Mouse (Mus musculus) thymus, adult 2 months (tissue): Measurements from ENCODE around the gene Cracr2a. TPM values are rescaled to one million over a fixed set of nuclear protein-coding genes. Genes with fewer than 3 reads are reported as not detected.

ENCODE experiments used
- DNase-seq: peaks from one replicate; pipeline ENCODE4 v3.0.0; 2021
- H3K27ac ChIP-seq: fragments of 200-500 bp; 2 replicates; pipeline ENCODE4 v1.5.1; 2012; ENCODE audit warnings: low read length, control low read depth; ENCODE audit not compliant: control insufficient read depth, insufficient read depth
- H3K27me3 ChIP-seq: fragments of 200-500 bp; 2 replicates; pipeline ENCODE4 v1.6.1; 2012; ENCODE audit warnings: mild to moderate bottlenecking, low read length, moderate library complexity, mixed read lengths; ENCODE audit not compliant: control insufficient read depth, insufficient read depth
- H3K36me3 ChIP-seq: fragments of 200-500 bp; 2 replicates; pipeline ENCODE4 v1.6.1; 2012; ENCODE audit warnings: mild to moderate bottlenecking, low read length, moderate library complexity; ENCODE audit not compliant: control insufficient read depth, insufficient read depth
- H3K4me1 ChIP-seq: fragments of 200-500 bp; replicated peaks from 2 replicates; pipeline ENCODE4 v1.6.1; 2012; ENCODE audit warnings: low read length; ENCODE audit not compliant: control insufficient read depth, insufficient read depth
- H3K4me3 ChIP-seq: fragments of 200-500 bp; 2 replicates; pipeline ENCODE4 v1.5.1; 2012; ENCODE audit warnings: mild to moderate bottlenecking, low read length, control low read depth, moderate library complexity; ENCODE audit not compliant: control insufficient read depth, insufficient read depth
- CTCF ChIP-seq: fragments of 200-500 bp; IDR thresholded peaks from 2 replicates; pipeline ENCODE4 v1.5.1; 2012; ENCODE audit warnings: mild to moderate bottlenecking, control low read depth, low read length, moderate library complexity, borderline replicate concordance; ENCODE audit not compliant: control insufficient read depth, poor library complexity, insufficient read depth; ENCODE audit errors: extremely low read depth
- POLR2A ChIP-seq: fragments of 200-500 bp; IDR thresholded peaks from 2 replicates; pipeline ENCODE4 v1.6.1; 2012; ENCODE audit warnings: mild to moderate bottlenecking, low read length, control low read depth, moderate library complexity; ENCODE audit not compliant: control insufficient read depth, poor library complexity, insufficient read depth; ENCODE audit errors: extremely low read depth
- WGBS: fragments of 180-500 bp; shearing (Covaris S2); methylation state at CpG from one replicate; pipeline ENCODE4 v1.1.7; 2018; 5-methylcytosine and 5-hydroxymethylcytosine counted together
- polyA plus RNA-seq: library from polyadenylated mRNA; depleted of rRNA; stranded (reverse); fragments of >200 nt; gene quantifications from 2 replicates; pipeline ENCODE4 v1.2.3, GENCODE M21; 2012

Cracr2a gene
- polyA plus RNA-seq, 1 experiment: 6.2 TPM

DNA sequence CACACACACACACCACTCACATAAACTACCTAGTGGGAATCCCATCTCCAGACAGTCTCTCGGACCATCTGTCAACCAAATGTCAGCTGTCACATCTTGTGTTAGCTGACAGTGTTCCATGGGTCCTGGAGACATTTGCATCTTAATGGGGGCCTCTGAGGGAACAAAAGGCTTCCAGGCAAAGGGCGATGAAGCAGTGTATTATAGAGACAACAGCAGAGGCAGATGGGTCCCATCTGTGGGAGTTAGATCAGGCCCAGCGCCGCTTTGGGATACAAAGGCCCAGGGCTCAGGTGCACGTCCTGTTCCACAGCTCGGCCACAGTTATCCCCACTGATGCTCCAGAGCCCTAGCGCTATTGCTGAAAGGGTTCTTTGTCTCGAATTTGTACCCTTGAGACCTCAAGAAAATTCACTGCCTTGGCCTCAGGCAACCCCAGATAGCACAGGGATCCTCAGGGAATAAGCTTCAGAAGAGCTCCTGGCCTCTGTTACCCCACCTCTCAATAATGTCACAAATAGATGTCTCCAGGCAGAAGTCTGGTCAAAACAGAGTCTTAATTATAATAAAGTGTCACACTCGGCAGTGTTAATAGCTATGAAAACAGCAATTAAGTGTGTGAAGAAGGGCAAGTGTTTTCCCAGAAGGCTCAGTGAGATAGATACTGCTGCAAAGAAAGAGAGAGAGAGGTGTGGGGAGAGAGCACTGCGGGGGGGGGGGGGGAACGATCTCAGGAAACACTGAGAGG lies 140.1 kb downstream of the Cracr2a start:
- Histone ChIP-seq H3K4me3 (no peak overlapping the region), H3K36me3 (no peaks in the 10 kb centered on the region), H3K4me1 (no peaks in the 10 kb centered on the region), H3K27me3 (no peaks in the 10 kb centered on the region), H3K27ac (no peak overlapping the region)
- WGBS: 83% methylated on average over 10 of the region's 11 CpGs
- DNase-seq: no peak
- no peak for TF ChIP-seq POLR2A
- no peak for TF ChIP-seq CTCF

DNA sequence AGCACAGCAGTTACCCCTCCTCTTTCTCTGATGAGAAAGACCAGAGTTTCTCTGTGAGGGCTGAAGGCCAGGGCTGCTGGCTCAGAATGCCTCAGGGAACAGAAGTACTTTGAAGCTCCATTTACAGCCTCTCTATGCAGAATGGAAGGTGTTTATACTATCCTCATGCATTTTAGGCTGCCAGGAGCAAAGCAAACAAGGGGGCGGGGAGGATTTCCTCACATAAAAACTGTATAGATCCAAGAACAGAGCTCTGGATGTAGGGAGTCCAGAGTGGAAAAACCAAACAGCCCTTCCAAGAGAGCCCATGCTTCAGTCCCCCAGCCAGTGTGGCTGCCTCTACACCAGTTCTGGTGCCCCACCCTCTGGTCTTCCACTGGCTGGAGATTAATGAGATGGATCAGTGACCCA lies 147.1 kb downstream of the Cracr2a start:
- no peaks in the 10 kb centered on the region for H3K4me1 ChIP-seq
- no peak for DNase-seq
- WGBS: 88% methylated on average over 1 of the region's 1 CpGs
- no peaks in the 10 kb centered on the region for H3K27me3 ChIP-seq
- H3K36me3 ChIP-seq: no peaks in the 10 kb centered on the region
- TF ChIP-seq CTCF: no peak
- H3K27ac ChIP-seq: no peak overlapping the region
- no peak overlapping the region for H3K4me3 ChIP-seq

DNA sequence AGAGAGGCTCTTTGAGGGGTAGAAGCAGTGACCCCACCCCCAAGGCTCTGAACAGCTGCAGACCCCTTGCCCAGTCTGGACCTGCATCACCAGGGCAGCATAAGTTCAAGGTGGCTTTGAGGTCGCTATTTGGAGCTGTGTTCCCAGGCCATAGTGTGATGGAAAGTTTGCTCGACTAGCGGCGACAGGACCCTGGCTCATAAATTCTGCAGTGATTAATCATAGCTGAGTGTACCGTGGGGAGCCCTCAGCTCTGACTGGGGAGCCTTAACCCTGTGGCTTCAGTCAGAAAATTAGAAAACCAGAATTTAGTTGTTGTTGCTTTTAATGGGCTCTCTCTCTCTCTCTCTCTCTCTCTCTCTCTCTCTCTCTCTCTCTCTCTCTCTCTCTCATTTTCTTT lies 153.8 kb downstream of the Cracr2a start:
- no peaks in the 10 kb centered on the region for H3K27me3 ChIP-seq
- WGBS: 64% methylated on average over 5 of the region's 5 CpGs
- H3K4me3 ChIP-seq: no peak overlapping the region
- no peak overlapping the region for H3K27ac ChIP-seq
- DNase-seq: no peak
- no peak for TF ChIP-seq POLR2A
- TF ChIP-seq CTCF: no peak
- no peaks in the 10 kb centered on the region for H3K36me3 ChIP-seq
- H3K4me1 ChIP-seq: no peaks in the 10 kb centered on the region

DNA sequence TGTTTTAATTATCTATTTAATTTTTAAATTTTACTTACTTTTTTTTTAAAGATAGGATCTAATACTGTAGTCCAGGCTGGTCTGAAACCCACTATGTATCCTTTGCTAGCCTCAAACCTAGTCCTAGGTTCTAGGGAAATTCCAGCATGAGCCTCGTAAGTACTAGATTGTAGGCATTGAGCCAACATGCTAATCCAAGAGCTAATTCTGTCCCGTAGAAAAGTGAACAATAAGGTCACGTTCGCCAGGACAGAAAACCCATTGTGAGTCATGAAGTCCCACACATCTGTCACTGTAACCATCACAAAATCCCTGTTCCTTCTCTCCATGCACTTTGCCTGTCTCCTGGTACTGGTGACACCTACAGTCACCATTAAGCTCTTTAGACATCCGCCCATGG lies 154.3 kb downstream of the Cracr2a start:
- Histone ChIP-seq H3K4me1 (no peaks in the 10 kb centered on the region), H3K4me3 (no peak overlapping the region), H3K27me3 (no peaks in the 10 kb centered on the region), H3K27ac (no peak overlapping the region), H3K36me3 (no peaks in the 10 kb centered on the region)
- TF ChIP-seq CTCF (no peak), POLR2A (no peak)
- no peak for DNase-seq
- 91% methylated on average over 5 of the region's 5 CpGs for WGBS

DNA sequence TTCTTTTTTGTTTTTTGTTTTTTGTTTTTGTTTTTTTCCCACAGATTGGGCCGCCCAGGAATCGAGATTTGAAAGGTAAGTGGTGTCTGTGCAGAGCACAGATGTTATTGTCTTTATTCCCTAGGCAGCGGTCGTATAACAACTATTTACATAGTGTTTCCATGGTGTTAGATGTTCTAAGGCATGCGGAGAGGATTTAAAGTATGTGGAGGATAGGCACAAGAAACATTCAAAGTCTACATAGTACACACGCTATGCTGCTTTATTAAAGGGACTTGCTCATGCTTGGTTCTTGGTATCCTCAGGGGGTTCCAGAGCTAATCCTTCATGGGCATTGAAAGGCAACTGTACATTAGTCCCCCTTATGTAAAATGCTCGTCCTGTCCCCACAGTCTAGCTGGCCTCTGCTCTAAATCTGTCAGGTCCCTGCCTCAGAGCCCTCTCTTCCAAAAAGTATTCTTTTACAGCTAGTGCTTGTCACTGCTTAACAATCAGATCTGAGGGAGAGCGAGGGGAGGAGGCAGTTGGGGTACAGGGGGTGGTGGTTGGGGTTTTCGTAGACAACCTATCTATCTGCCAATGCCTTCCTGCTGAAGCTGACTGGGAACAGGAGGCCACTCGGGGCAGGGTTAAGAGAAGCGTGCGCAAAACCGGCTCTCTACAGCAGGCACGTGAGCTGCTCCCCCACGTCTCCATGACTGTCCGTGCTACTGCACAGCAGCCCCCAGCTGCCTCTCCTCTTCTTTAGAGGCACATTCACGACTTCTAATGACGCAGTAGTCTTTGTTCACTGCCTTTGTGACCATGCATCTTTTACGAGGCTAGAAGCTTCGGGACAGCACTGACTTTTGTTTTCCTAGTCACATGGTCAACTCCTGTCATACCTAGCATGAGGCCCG lies 156.3 kb downstream of the Cracr2a start:
- no peaks in the 10 kb centered on the region for H3K4me1 ChIP-seq
- no peaks in the 10 kb centered on the region for H3K36me3 ChIP-seq
- no peak for DNase-seq
- TF ChIP-seq POLR2A: no peak
- no peak for TF ChIP-seq CTCF
- no peaks in the 10 kb centered on the region for H3K27me3 ChIP-seq
- H3K27ac ChIP-seq: no peak overlapping the region
- 79% methylated on average over 21 of the region's 21 CpGs for WGBS
- no peak overlapping the region for H3K4me3 ChIP-seq

DNA sequence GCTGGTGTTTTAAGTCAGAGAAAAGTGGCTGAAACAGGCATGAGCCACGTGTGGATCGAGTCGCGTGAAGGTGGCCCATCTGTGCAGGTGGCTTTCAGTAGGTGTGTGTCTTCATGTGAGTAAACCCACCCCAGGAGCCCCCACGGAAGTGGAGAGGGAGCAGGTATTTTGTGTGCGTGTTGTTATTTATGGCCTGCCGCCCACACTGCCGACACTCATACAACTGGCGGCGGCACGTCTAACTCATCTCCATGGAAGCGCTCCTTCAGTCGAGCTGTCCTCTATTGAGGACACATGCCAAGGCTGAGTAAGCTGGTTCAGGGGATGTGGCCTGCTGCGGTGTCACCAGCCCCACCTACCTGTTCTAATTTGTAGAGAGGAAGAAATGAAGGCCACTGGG lies 158.7 kb downstream of the Cracr2a start:
- H3K36me3 ChIP-seq: no peaks in the 10 kb centered on the region
- H3K27me3 ChIP-seq: no peaks in the 10 kb centered on the region
- DNase-seq: no peak
- H3K27ac ChIP-seq: no peak overlapping the region
- TF ChIP-seq POLR2A: no peak
- TF ChIP-seq CTCF: no peak
- no peaks in the 10 kb centered on the region for H3K4me1 ChIP-seq
- H3K4me3 ChIP-seq: no peak overlapping the region
- WGBS: 93% methylated on average over 14 of the region's 14 CpGs
